20 mouse cellular contexts compared by ENCODE assay signal in genomic region chr4:122022854-122023253, GRCm38 (mm10).
DNase-seq lines count a peak whose midpoint lies in the region; ATAC-seq and TF ChIP-seq lines count a peak whose summit lies in the region.
"Had no signal": no experiment of that assay in that cellular context is flagged by ENCODE, and none has a peak within 500 bp of the region (broad histone marks: within the 10 kb centered on the region; RNA-seq: fewer than 3 reads in every experiment).

No protein-coding gene starts in this region.

- no peak for TF ChIP-seq EP300 in heart, postnatal 0 days (IDR thresholded peaks at IDR 0.05; ENCODE audit: low read depth)

- no peaks in the 10 kb centered on the region for H3K4me1 ChIP-seq in heart, postnatal 0 days (ENCODE audit: control insufficient read depth, insufficient read depth)
- H3K4me1 ChIP-seq in liver, embryonic 11.5 days (replicated peaks; ENCODE audit: control insufficient read depth, insufficient read depth, low read length), result no peaks in the 10 kb centered on the region
- H3K4me1 ChIP-seq in embryonic facial prominence, embryonic 15.5 days, result no peaks in the 10 kb centered on the region
- H3K4me1 ChIP-seq in midbrain, postnatal 0 days (ENCODE audit: insufficient read depth, low read length), result no peaks in the 10 kb centered on the region
- H3K4me1 ChIP-seq: forebrain, embryonic 13.5 days; neural tube, embryonic 13.5 days had no signal

- H3K36me3 ChIP-seq in heart, postnatal 0 days (replicated peaks; ENCODE audit: control insufficient read depth, insufficient read depth, low read length), result no peaks in the 10 kb centered on the region
- H3K36me3 ChIP-seq in liver, embryonic 11.5 days (ENCODE audit: control insufficient read depth, insufficient read depth, low read length), result no peaks in the 10 kb centered on the region
- no peaks in the 10 kb centered on the region for H3K36me3 ChIP-seq in embryonic facial prominence, embryonic 15.5 days
- no peaks in the 10 kb centered on the region for H3K36me3 ChIP-seq in midbrain, postnatal 0 days (ENCODE audit: insufficient read depth, low read length)
- H3K36me3 ChIP-seq: neural tube, embryonic 13.5 days had no signal

- no peaks in the 10 kb centered on the region for H3K27me3 ChIP-seq in heart, postnatal 0 days (ENCODE audit: control insufficient read depth, insufficient read depth, low read length)
- H3K27me3 ChIP-seq in liver, embryonic 11.5 days (replicated peaks; ENCODE audit: control insufficient read depth, insufficient read depth, low read length), result no peaks in the 10 kb centered on the region
- H3K27me3 ChIP-seq in embryonic facial prominence, embryonic 15.5 days, result no peaks in the 10 kb centered on the region
- no peaks in the 10 kb centered on the region for H3K27me3 ChIP-seq in midbrain, postnatal 0 days (ENCODE audit: insufficient read depth, low read length)
- H3K27me3 ChIP-seq: forebrain, embryonic 13.5 days; neural tube, embryonic 13.5 days had no signal

- ATAC-seq in heart, postnatal 0 days (ENCODE audit: insufficient read depth, low read depth), result peak; percentile 36; the same call in 1 of the 2 replicates
- peak; percentile 32; the same call in 1 of the 2 replicates for ATAC-seq in liver, embryonic 11.5 days (replicated peaks; ENCODE audit: low FRiP score)
- ATAC-seq in embryonic facial prominence, embryonic 15.5 days (ENCODE audit: insufficient number of reproducible peaks, low FRiP score, low TSS enrichment, low read depth), result 0 out of 2 replicates have a peak, but pooled peaks have one; percentile 48
- peak; percentile 34; the same call in 1 of the 2 replicates for ATAC-seq in midbrain, postnatal 0 days (ENCODE audit: low FRiP score)
- ATAC-seq: activated CD4-positive, CD25-positive, alpha-beta regulatory T cell, adult 4 months; forebrain, embryonic 13.5 days had no signal

- WGBS in heart, postnatal 0 days, result 73% methylated on average over 15 of the region's 15 CpGs
- 87% methylated on average over 15 of the region's 15 CpGs for WGBS in liver, embryonic 11.5 days
- WGBS in embryonic facial prominence, embryonic 15.5 days, result 89% methylated on average over 15 of the region's 15 CpGs
- 91% methylated on average over 15 of the region's 15 CpGs for WGBS in midbrain, postnatal 0 days

- no peak for TF ChIP-seq CTCF in heart, postnatal 0 days (IDR thresholded peaks at IDR 0.05; ENCODE audit: low read depth)
- no peak for TF ChIP-seq CTCF in midbrain, postnatal 0 days (IDR thresholded peaks at IDR 0.05)
- no peak for TF ChIP-seq CTCF in layer of hippocampus, adult 2 months (conservative IDR thresholded peaks at IDR 0.05)
- no peak for TF ChIP-seq CTCF in left cerebral cortex, adult 2 months (IDR thresholded peaks at IDR 0.05)

- H3K9me3 ChIP-seq in heart, postnatal 0 days (replicated peaks; ENCODE audit: control insufficient read depth, low read length), result peaks cover 67% of the 10 kb centered on the region
- peaks cover 27% of the 10 kb centered on the region for H3K9me3 ChIP-seq in liver, embryonic 11.5 days (ENCODE audit: control insufficient read depth, low read length)
- peaks cover 57% of the 10 kb centered on the region for H3K9me3 ChIP-seq in embryonic facial prominence, embryonic 15.5 days (replicated peaks)
- peaks cover 73% of the 10 kb centered on the region for H3K9me3 ChIP-seq in midbrain, postnatal 0 days (ENCODE audit: low read length)

- no peak overlapping the region for H3K9ac ChIP-seq in heart, postnatal 0 days (replicated peaks; ENCODE audit: low read depth, low read length)
- no peak overlapping the region for H3K9ac ChIP-seq in liver, embryonic 11.5 days (ENCODE audit: low read depth, low read length)
- no peak overlapping the region for H3K9ac ChIP-seq in embryonic facial prominence, embryonic 15.5 days
- H3K9ac ChIP-seq in midbrain, postnatal 0 days (replicated peaks; ENCODE audit: low read length, poor library complexity, severe bottlenecking), result no peak overlapping the region
- H3K9ac ChIP-seq: forebrain, embryonic 13.5 days; neural tube, embryonic 13.5 days had no signal

- DNase-seq in heart, postnatal 0 days (ENCODE audit: low spot score), result no peak
- DNase-seq in heart, adult 9 months (ENCODE audit: low spot score in 2 of 2), result no peak
- DNase-seq in liver, embryonic 11.5 days (ENCODE audit: low spot score), result no peak
- no peak for DNase-seq in liver
- no peak for DNase-seq in midbrain, postnatal 0 days (ENCODE audit: low spot score)
- DNase-seq in layer of hippocampus, adult 2 months (ENCODE audit: low spot score in 2 of 2), result no peak
- no peak for DNase-seq in left cerebral cortex, adult 2 months (ENCODE audit: extremely low spot score in 1 of 2, low spot score in 2 of 2)
- DNase-seq: cerebellum, adult 9-10 months; gastrocnemius, postnatal 14 days; kidney, adult 8-10 months; layer of hippocampus, postnatal 36 days; left cerebral cortex, postnatal 4 days; lung, adult 2 months; right cerebral cortex, postnatal 14 days; thymus, postnatal 25 days had no signal

- no peak overlapping the region for H3K4me2 ChIP-seq in heart, postnatal 0 days (ENCODE audit: low read depth, low read length)
- H3K4me2 ChIP-seq in liver, embryonic 11.5 days, result no peak overlapping the region
- H3K4me2 ChIP-seq in embryonic facial prominence, embryonic 15.5 days (replicated peaks), result no peak overlapping the region
- no peak overlapping the region for H3K4me2 ChIP-seq in midbrain, postnatal 0 days (ENCODE audit: low read depth, low read length, poor library complexity, severe bottlenecking)
- H3K4me2 ChIP-seq: forebrain, embryonic 13.5 days; neural tube, embryonic 13.5 days had no signal

- no peak overlapping the region for H3K27ac ChIP-seq in heart, postnatal 0 days (ENCODE audit: low read depth)
- H3K27ac ChIP-seq in liver, embryonic 11.5 days (ENCODE audit: low read depth, low read length), result no peak overlapping the region
- no peak overlapping the region for H3K27ac ChIP-seq in embryonic facial prominence, embryonic 15.5 days (replicated peaks)
- H3K27ac ChIP-seq in midbrain, postnatal 0 days (ENCODE audit: low read depth, low read length), result no peak overlapping the region
- no peak overlapping the region for H3K27ac ChIP-seq in layer of hippocampus, adult 2 months
- H3K27ac ChIP-seq in left cerebral cortex, adult 2 months, result no peak overlapping the region
- H3K27ac ChIP-seq: forebrain, embryonic 13.5 days; macrophage; neural tube, embryonic 13.5 days had no signal

- intact Hi-C loops in left cerebral cortex, adult 2 months (cut with DNase I), result no loop called here

- no peak overlapping the region for H3K4me3 ChIP-seq in heart, postnatal 0 days (ENCODE audit: low read depth, low read length)
- no peak overlapping the region for H3K4me3 ChIP-seq in liver, embryonic 11.5 days (ENCODE audit: low read depth, low read length)
- H3K4me3 ChIP-seq in embryonic facial prominence, embryonic 15.5 days (replicated peaks), result no peak overlapping the region
- no peak overlapping the region for H3K4me3 ChIP-seq in midbrain, postnatal 0 days (ENCODE audit: low read depth, low read length)
- no peak overlapping the region for H3K4me3 ChIP-seq in layer of hippocampus, adult 2 months
- no peak overlapping the region for H3K4me3 ChIP-seq in left cerebral cortex, adult 2 months
- H3K4me3 ChIP-seq: forebrain, embryonic 13.5 days; neural tube, embryonic 13.5 days had no signal
